Mouse (Mus musculus): ENCODE measurements around the gene Mrpl37. TPM values are rescaled to one million over a fixed set of nuclear protein-coding genes. Genes with fewer than 3 reads are reported as not detected.

Gene Mrpl37
- polyA plus RNA-seq, 1 experiment from 2014 or later: 123 TPM

GRCm38 (mm10) chr4:107091696-107092095, 25.0 kb upstream of the Mrpl37 start:
- Histone ChIP-seq H3K4me3 (no peak overlapping the region), H3K27ac (replicated peaks) (peak overlapping the region; percentile 38), H3K4me1 (peaks cover 43% of the 10 kb centered on the region), H3K9me3 (replicated peaks) (no peaks in the 10 kb centered on the region), H3K36me3 (no peaks in the 10 kb centered on the region), H3K27me3 (ENCODE audit: low read depth, poor library complexity, severe bottlenecking) (0 out of 2 replicates have a peak, but pooled peaks cover under 1% of the 10 kb centered on the region)
- no peak for DNase-seq (ENCODE audit: low spot score)
- 86% methylated on average over 14 of the region's 14 CpGs for WGBS

DNA sequence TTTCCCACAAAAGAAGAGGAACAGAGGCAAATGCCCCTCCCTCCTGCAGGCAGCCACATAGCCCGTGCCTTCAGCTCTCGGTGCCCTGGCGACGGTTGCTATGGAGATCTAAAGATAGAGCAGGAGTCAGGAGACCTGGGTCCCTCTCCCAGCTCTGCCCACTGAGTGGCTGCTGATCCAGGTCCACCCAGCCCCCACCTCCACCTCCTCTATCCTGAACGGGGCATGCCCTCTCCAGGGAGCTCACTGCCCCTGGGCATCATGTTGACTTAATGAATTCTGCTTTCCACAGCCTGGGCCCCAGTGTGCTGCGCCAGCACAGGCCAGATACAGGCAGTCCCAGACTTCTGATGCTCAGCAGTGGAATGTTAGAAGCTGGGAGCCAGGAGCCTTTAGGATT, 18.2 kb upstream of the Mrpl37 start:
- DNase-seq (ENCODE audit: low spot score): peak; percentile 91
- whole genome bisulfite sequencing: 7% methylated on average over 6 of the region's 6 CpGs
- H3K4me3 ChIP-seq: peak overlapping the region; percentile 33
- peak overlapping the region; percentile 88 for H3K27ac ChIP-seq (replicated peaks)
- peaks cover 47% of the 10 kb centered on the region for H3K4me1 ChIP-seq
- H3K27me3 ChIP-seq (ENCODE audit: low read depth, poor library complexity, severe bottlenecking): no peaks in the 10 kb centered on the region
- H3K36me3 ChIP-seq: no peaks in the 10 kb centered on the region
- no peaks in the 10 kb centered on the region for H3K9me3 ChIP-seq (replicated peaks)

DNA sequence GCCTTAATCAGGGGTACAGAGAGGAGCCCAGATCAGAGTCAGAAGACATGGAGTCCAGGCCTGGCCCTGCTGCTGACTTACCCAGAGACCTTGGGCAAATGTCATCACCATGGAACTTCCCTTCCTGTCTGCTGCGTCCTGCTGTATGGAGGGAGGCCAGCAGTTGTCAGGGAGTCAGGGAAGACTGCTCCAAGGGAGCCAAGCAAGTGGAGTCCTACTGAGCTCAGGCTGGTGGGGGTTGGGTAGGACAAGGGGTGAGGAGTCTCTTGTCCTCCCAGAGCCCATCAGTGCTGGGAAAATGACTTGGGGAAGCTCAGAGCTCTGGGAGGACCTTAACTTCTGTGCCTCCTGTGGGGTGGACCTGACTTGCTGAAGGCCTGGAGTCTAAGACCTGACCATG, 17.7 kb upstream of the Mrpl37 start:
- Histone ChIP-seq H3K27me3 (ENCODE audit: low read depth, poor library complexity, severe bottlenecking) (no peaks in the 10 kb centered on the region), H3K27ac (replicated peaks) (peak overlapping the region; percentile 88), H3K9me3 (replicated peaks) (no peaks in the 10 kb centered on the region), H3K4me3 (peak overlapping the region; percentile 33; the same call in 1 of the 2 replicates), H3K4me1 (peaks cover 47% of the 10 kb centered on the region), H3K36me3 (no peaks in the 10 kb centered on the region)
- 18% methylated on average over 1 of the region's 1 CpGs for WGBS
- DNase-seq (ENCODE audit: low spot score): no peak

- H3K9me3 ChIP-seq (replicated peaks): no peaks in the 10 kb centered on the region
- DNase-seq (ENCODE audit: low spot score): no peak
- H3K36me3 ChIP-seq: no peaks in the 10 kb centered on the region
- H3K4me1 ChIP-seq: peaks cover 47% of the 10 kb centered on the region
- peak overlapping the region; percentile 88 for H3K27ac ChIP-seq (replicated peaks)
- WGBS: 84% methylated on average over 4 of the region's 4 CpGs
- H3K4me3 ChIP-seq: no peak overlapping the region
- H3K27me3 ChIP-seq (ENCODE audit: low read depth, poor library complexity, severe bottlenecking): no peaks in the 10 kb centered on the region
Observed at GRCm38 (mm10) chr4:107083126-107083525, 16.5 kb upstream of the Mrpl37 start.

- Histone ChIP-seq H3K4me1 (peaks cover 47% of the 10 kb centered on the region), H3K36me3 (no peaks in the 10 kb centered on the region), H3K27me3 (ENCODE audit: low read depth, poor library complexity, severe bottlenecking) (no peaks in the 10 kb centered on the region), H3K9me3 (replicated peaks) (no peaks in the 10 kb centered on the region), H3K27ac (replicated peaks) (peak overlapping the region; percentile 88), H3K4me3 (no peak overlapping the region)
- no peak for DNase-seq (ENCODE audit: low spot score)
- WGBS: 88% methylated on average over 3 of the region's 3 CpGs
Observed at GRCm38 (mm10) chr4:107082185-107082584, 15.5 kb upstream of the Mrpl37 start.

- no peak overlapping the region for H3K4me3 ChIP-seq
- no peaks in the 10 kb centered on the region for H3K36me3 ChIP-seq
- DNase-seq (ENCODE audit: low spot score): no peak
- peaks cover 47% of the 10 kb centered on the region for H3K4me1 ChIP-seq
- no peaks in the 10 kb centered on the region for H3K9me3 ChIP-seq (replicated peaks)
- H3K27ac ChIP-seq (replicated peaks): peak overlapping the region; percentile 25
- H3K27me3 ChIP-seq (ENCODE audit: low read depth, poor library complexity, severe bottlenecking): no peaks in the 10 kb centered on the region
Observed at GRCm38 (mm10) chr4:107079716-107080115, 13.0 kb upstream of the Mrpl37 start.

- 95% methylated on average over 4 of the region's 4 CpGs for WGBS
- Histone ChIP-seq H3K27me3 (ENCODE audit: low read depth, poor library complexity, severe bottlenecking) (no peaks in the 10 kb centered on the region), H3K36me3 (no peaks in the 10 kb centered on the region), H3K27ac (replicated peaks) (peak overlapping the region; percentile 25; the same call in 1 of the 2 replicates), H3K9me3 (replicated peaks) (no peaks in the 10 kb centered on the region), H3K4me3 (no peak overlapping the region), H3K4me1 (peaks cover 43% of the 10 kb centered on the region)
- no peak for DNase-seq (ENCODE audit: low spot score)
Observed at GRCm38 (mm10) chr4:107078894-107079293, 12.2 kb upstream of the Mrpl37 start.

- Histone ChIP-seq H3K36me3 (no peaks in the 10 kb centered on the region), H3K4me1 (peaks cover 24% of the 10 kb centered on the region), H3K27ac (replicated peaks) (peak overlapping the region; percentile 62), H3K27me3 (ENCODE audit: low read depth, poor library complexity, severe bottlenecking) (no peaks in the 10 kb centered on the region), H3K9me3 (replicated peaks) (no peaks in the 10 kb centered on the region), H3K4me3 (no peak overlapping the region)
- no peak for DNase-seq (ENCODE audit: low spot score)
- WGBS: 35% methylated on average over 5 of the region's 5 CpGs
Observed at GRCm38 (mm10) chr4:107075456-107075855, 8.8 kb upstream of the Mrpl37 start.

DNA sequence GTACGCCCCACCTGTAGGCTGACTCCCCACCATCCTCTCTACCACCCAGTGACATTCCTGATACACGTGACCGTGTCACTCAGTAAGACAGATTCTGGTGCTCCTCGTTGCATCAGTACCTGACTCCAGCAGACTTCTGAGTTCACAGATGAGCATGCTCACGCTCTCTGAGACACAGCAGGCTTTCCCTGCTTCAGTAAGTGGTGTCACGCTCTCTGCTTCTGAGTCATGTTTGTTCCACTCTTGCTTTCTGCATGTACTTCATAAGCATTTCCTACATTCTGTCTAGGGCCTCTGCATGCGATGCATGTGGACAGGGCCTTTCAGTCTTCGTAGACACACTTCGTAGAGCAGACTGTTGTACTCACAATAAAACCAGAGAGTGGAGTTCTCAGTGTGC, 5.7 kb upstream of the Mrpl37 start:
- WGBS: 79% methylated on average over 9 of the region's 9 CpGs

GRCm38 (mm10) chr4:107067151-107067840, 628 bp upstream of the Mrpl37 start:
- Histone ChIP-seq H3K36me3 (peaks cover 26% of the 10 kb centered on the region), H3K4me3 (peak overlapping the region; percentile 87), H3K4me1 (peaks cover 32% of the 10 kb centered on the region), H3K9me3 (replicated peaks) (no peaks in the 10 kb centered on the region), H3K27me3 (ENCODE audit: low read depth, poor library complexity, severe bottlenecking) (peaks cover 6% of the 10 kb centered on the region; the same call in 1 of the 2 replicates), H3K27ac (replicated peaks) (peak overlapping the region; percentile 74)
- DNase-seq (ENCODE audit: low spot score): no peak
- WGBS: 5% methylated on average over 33 of the region's 33 CpGs

More for the DNA sequence above, 5.7 kb upstream of the Mrpl37 start:
- H3K4me3 ChIP-seq: no peak overlapping the region
- H3K27ac ChIP-seq (replicated peaks): no peak overlapping the region
- H3K27me3 ChIP-seq (ENCODE audit: low read depth, poor library complexity, severe bottlenecking): peaks cover 6% of the 10 kb centered on the region; the same call in 1 of the 2 replicates
- no peaks in the 10 kb centered on the region for H3K36me3 ChIP-seq
- peaks cover 38% of the 10 kb centered on the region for H3K4me1 ChIP-seq
- no peak for DNase-seq (ENCODE audit: low spot score)
- no peaks in the 10 kb centered on the region for H3K9me3 ChIP-seq (replicated peaks)

DNA sequence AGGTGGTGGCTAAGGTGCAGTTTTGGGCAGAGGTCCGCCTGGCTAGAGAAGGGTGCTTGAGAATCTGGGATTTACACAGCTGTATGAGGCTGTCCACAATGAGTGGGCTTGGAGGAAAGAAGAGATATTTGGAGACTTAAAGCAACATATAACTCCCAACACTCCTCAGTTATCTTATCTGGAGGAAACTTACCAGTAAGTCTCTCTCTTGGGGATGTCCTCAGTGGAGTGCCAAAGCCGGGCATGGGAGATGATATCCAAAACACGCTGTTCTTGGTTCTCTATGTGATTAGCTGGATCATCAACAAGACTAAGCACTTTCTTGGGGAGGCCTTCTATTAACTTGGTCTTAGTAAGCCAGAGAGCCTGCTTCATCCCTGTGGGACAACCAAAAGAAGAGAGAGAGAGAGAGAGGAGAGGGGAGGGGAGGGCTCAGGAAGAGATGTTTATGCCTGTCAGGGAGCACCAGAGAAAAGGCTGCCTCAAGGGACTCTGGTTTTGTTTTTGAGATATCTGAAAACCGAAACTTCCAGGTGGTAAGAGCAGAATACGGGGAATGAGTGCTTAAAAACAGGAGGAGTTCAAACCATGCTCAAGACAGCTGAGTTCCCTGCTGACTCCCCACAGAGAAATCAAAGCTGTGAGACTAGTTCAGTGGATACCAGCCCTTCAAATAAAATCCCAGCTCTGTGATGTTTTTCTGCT, 2.1 kb downstream of the Mrpl37 start:
- DNase-seq (ENCODE audit: low spot score): no peak
- H3K4me3 ChIP-seq: no peak overlapping the region
- H3K4me1 ChIP-seq: peaks cover 32% of the 10 kb centered on the region
- 88% methylated on average over 5 of the region's 5 CpGs for WGBS
- peaks cover 54% of the 10 kb centered on the region for H3K36me3 ChIP-seq
- no peaks in the 10 kb centered on the region for H3K9me3 ChIP-seq (replicated peaks)
- no peak overlapping the region for H3K27ac ChIP-seq (replicated peaks)
- peaks cover 6% of the 10 kb centered on the region; the same call in 1 of the 2 replicates for H3K27me3 ChIP-seq (ENCODE audit: low read depth, poor library complexity, severe bottlenecking)

GRCm38 (mm10) chr4:107063214-107063613, 3.5 kb downstream of the Mrpl37 start:
- Histone ChIP-seq H3K36me3 (peaks cover 67% of the 10 kb centered on the region), H3K4me3 (no peak overlapping the region), H3K4me1 (peaks cover 27% of the 10 kb centered on the region), H3K9me3 (replicated peaks) (no peaks in the 10 kb centered on the region), H3K27me3 (ENCODE audit: low read depth, poor library complexity, severe bottlenecking) (peaks cover under 1% of the 10 kb centered on the region; the same call in 1 of the 2 replicates), H3K27ac (replicated peaks) (no peak overlapping the region)
- DNase-seq (ENCODE audit: low spot score): no peak
- 93% methylated on average over 3 of the region's 3 CpGs for WGBS

GRCm38 (mm10) chr4:107061560-107061959, 5.1 kb downstream of the Mrpl37 start:
- H3K9me3 ChIP-seq (replicated peaks): no peaks in the 10 kb centered on the region
- H3K4me3 ChIP-seq: no peak overlapping the region
- H3K27ac ChIP-seq (replicated peaks): no peak overlapping the region
- DNase-seq (ENCODE audit: low spot score): no peak
- no peaks in the 10 kb centered on the region for H3K27me3 ChIP-seq (ENCODE audit: low read depth, poor library complexity, severe bottlenecking)
- WGBS: 95% methylated on average over 4 of the region's 4 CpGs
- H3K4me1 ChIP-seq: peaks cover 14% of the 10 kb centered on the region
- peaks cover 83% of the 10 kb centered on the region for H3K36me3 ChIP-seq

All from midbrain, embryonic 10.5 days (tissue).